Mouse (Mus musculus) kidney, postnatal 0 days (tissue): ENCODE results near the gene Nck1. TPM values are rescaled to one million over a fixed set of nuclear protein-coding genes. Genes with fewer than 3 reads are reported as not detected.

ENCODE experiments used
- ATAC-seq: fragments of 200-750 bp; cut with Nextera tagmentation; replicated peaks from 2 replicates; pipeline ENCODE4 v1.8.0; 2017; ENCODE audit warnings: low read depth, moderate number of reproducible peaks, moderate TSS enrichment, moderate library complexity; ENCODE audit not compliant: low FRiP score
- DNase-seq: peaks from one replicate; pipeline ENCODE4 v3.0.0-alpha.2; 2016; ENCODE audit warnings: low spot score
- H3K27ac ChIP-seq: fragments of 300-500 bp; sonication (generic); 2 replicates; pipeline ENCODE4 v1.5.1; 2014; ENCODE audit warnings: mild to moderate bottlenecking
- H3K27me3 ChIP-seq: fragments of 300-500 bp; sonication (generic); 2 replicates; pipeline ENCODE4 v1.6.1; 2014; ENCODE audit warnings: low read length, mixed read lengths; ENCODE audit not compliant: insufficient read depth
- H3K36me3 ChIP-seq: fragments of 300-500 bp; sonication (generic); 2 replicates; pipeline ENCODE4 v1.6.1; 2014; ENCODE audit warnings: low read length, mixed read lengths; ENCODE audit not compliant: insufficient read depth
- H3K4me1 ChIP-seq: fragments of 300-500 bp; sonication (generic); replicated peaks from 2 replicates; pipeline ENCODE4 v1.6.1; 2014; ENCODE audit warnings: antibody characterized with exemption, low read length, mixed read lengths; ENCODE audit not compliant: insufficient read depth
- H3K4me2 ChIP-seq: fragments of 300-500 bp; sonication (generic); 2 replicates; pipeline ENCODE4 v1.6.1; 2014; ENCODE audit warnings: mild to moderate bottlenecking, low read length, moderate library complexity, mixed read lengths
- H3K4me3 ChIP-seq: fragments of 300-500 bp; sonication (generic); replicated peaks from 2 replicates; pipeline ENCODE4 v1.5.1; 2014; ENCODE audit warnings: low read depth, low read length
- H3K9ac ChIP-seq: fragments of 300-500 bp; sonication (generic); 2 replicates; pipeline ENCODE4 v1.6.1; 2014; ENCODE audit warnings: low read depth, low read length
- H3K9me3 ChIP-seq: fragments of 300-500 bp; sonication (generic); replicated peaks from 2 replicates; pipeline ENCODE4 v1.6.1; 2016; ENCODE audit warnings: low read length, inconsistent platforms, mixed read lengths
- CTCF ChIP-seq: IDR thresholded peaks from 2 replicates; pipeline ENCODE4 v1.5.1; 2016; ENCODE audit warnings: antibody characterized with exemption, low read depth, mild to moderate bottlenecking, moderate library complexity
- WGBS: fragments of 180-500 bp; shearing (Covaris S2); extraction: QIAGEN DNeasy Blood & Tissue Kit; methylation state at CpG from one replicate; pipeline ENCODE4 v1.1.7; 2014; 5-methylcytosine and 5-hydroxymethylcytosine counted together
- polyA plus RNA-seq: library from polyadenylated mRNA; unstranded; fragments of >200 nt; fragmentation: Nextera tagmentation; extraction: Ambion mirVana; gene quantifications from 2 replicates; pipeline ENCODE4 v1.2.1, GENCODE M21; 2015

Gene Nck1
- polyA plus RNA-seq, 1 experiment from 2014 or later, result 75.8 TPM

GRCm38 (mm10) chr9:100468151-100468550, 77.8 kb downstream of the Nck1 start:
- TF ChIP-seq CTCF, result no peak
- Histone ChIP-seq H3K9me3 (no peaks in the 10 kb centered on the region), H3K9ac (no peak overlapping the region), H3K36me3 (0 out of 2 replicates have a peak, but pooled peaks cover 5% of the 10 kb centered on the region), H3K4me3 (no peak overlapping the region), H3K27me3 (no peaks in the 10 kb centered on the region), H3K4me2 (no peak overlapping the region), H3K27ac (no peak overlapping the region), H3K4me1 (no peaks in the 10 kb centered on the region)
- ATAC-seq (no peak), DNase-seq (no peak)
- WGBS, result 97% methylated on average over 8 of the region's 8 CpGs

GRCm38 (mm10) chr9:100467653-100468052, 78.3 kb downstream of the Nck1 start:
- DNase-seq, result no peak
- H3K4me3 ChIP-seq, result no peak overlapping the region

GRCm38 (mm10) chr9:100466743-100467142, 79.2 kb downstream of the Nck1 start:
- DNase-seq, result no peak
- WGBS, result 70% methylated on average over 3 of the region's 3 CpGs

More at GRCm38 (mm10) chr9:100467653-100468052, 78.3 kb downstream of the Nck1 start:
- Histone ChIP-seq H3K4me1 (no peaks in the 10 kb centered on the region), H3K27me3 (no peaks in the 10 kb centered on the region), H3K9ac (no peak overlapping the region), H3K4me2 (no peak overlapping the region), H3K36me3 (0 out of 2 replicates have a peak, but pooled peaks cover 5% of the 10 kb centered on the region), H3K9me3 (no peaks in the 10 kb centered on the region), H3K27ac (no peak overlapping the region)
- TF ChIP-seq CTCF, result no peak
- no peak for ATAC-seq
- WGBS, result 67% methylated on average over 7 of the region's 7 CpGs

GRCm38 (mm10) chr9:100465988-100466387, 79.9 kb downstream of the Nck1 start:
- H3K36me3 ChIP-seq, result 0 out of 2 replicates have a peak, but pooled peaks cover 5% of the 10 kb centered on the region
- H3K4me2 ChIP-seq, result no peak overlapping the region
- H3K9me3 ChIP-seq, result no peaks in the 10 kb centered on the region
- no peak overlapping the region for H3K4me3 ChIP-seq
- H3K27ac ChIP-seq, result no peak overlapping the region
- no peak for TF ChIP-seq CTCF
- ATAC-seq (no peak), DNase-seq (no peak)
- no peaks in the 10 kb centered on the region for H3K27me3 ChIP-seq
- H3K9ac ChIP-seq, result no peak overlapping the region
- 91% methylated on average over 9 of the region's 9 CpGs for WGBS
- no peaks in the 10 kb centered on the region for H3K4me1 ChIP-seq

More at GRCm38 (mm10) chr9:100466743-100467142, 79.2 kb downstream of the Nck1 start:
- Histone ChIP-seq H3K27me3 (no peaks in the 10 kb centered on the region), H3K4me3 (no peak overlapping the region), H3K9ac (no peak overlapping the region), H3K9me3 (no peaks in the 10 kb centered on the region), H3K4me2 (no peak overlapping the region), H3K4me1 (no peaks in the 10 kb centered on the region), H3K27ac (no peak overlapping the region), H3K36me3 (0 out of 2 replicates have a peak, but pooled peaks cover 5% of the 10 kb centered on the region)
- no peak for TF ChIP-seq CTCF
- no peak for ATAC-seq

GRCm38 (mm10) chr9:100465380-100465779, 80.6 kb downstream of the Nck1 start:
- TF ChIP-seq CTCF, result no peak
- Histone ChIP-seq H3K4me3 (no peak overlapping the region), H3K9ac (no peak overlapping the region), H3K4me1 (no peaks in the 10 kb centered on the region), H3K9me3 (no peaks in the 10 kb centered on the region), H3K27ac (no peak overlapping the region), H3K36me3 (0 out of 2 replicates have a peak, but pooled peaks cover 5% of the 10 kb centered on the region), H3K27me3 (no peaks in the 10 kb centered on the region), H3K4me2 (no peak overlapping the region)
- ATAC-seq (no peak), DNase-seq (no peak)
- 75% methylated on average over 5 of the region's 5 CpGs for WGBS

GRCm38 (mm10) chr9:100463771-100464170, 82.2 kb downstream of the Nck1 start:
- no peak for DNase-seq

GRCm38 (mm10) chr9:100462098-100462497, 83.8 kb downstream of the Nck1 start:
- no peaks in the 10 kb centered on the region for H3K27me3 ChIP-seq
- no peak overlapping the region for H3K4me2 ChIP-seq
- H3K9ac ChIP-seq, result no peak overlapping the region
- H3K4me3 ChIP-seq, result no peak overlapping the region
- no peaks in the 10 kb centered on the region for H3K4me1 ChIP-seq
- H3K27ac ChIP-seq, result no peak overlapping the region
- no peak for TF ChIP-seq CTCF
- no peak for ATAC-seq
- DNase-seq, result no peak
- H3K9me3 ChIP-seq, result no peaks in the 10 kb centered on the region
- 85% methylated on average over 4 of the region's 4 CpGs for WGBS
- H3K36me3 ChIP-seq, result 0 out of 2 replicates have a peak, but pooled peaks cover 5% of the 10 kb centered on the region

More at GRCm38 (mm10) chr9:100463771-100464170, 82.2 kb downstream of the Nck1 start:
- no peak for ATAC-seq
- no peaks in the 10 kb centered on the region for H3K9me3 ChIP-seq
- H3K36me3 ChIP-seq, result 0 out of 2 replicates have a peak, but pooled peaks cover 5% of the 10 kb centered on the region
- no peak overlapping the region for H3K4me3 ChIP-seq
- no peak overlapping the region for H3K27ac ChIP-seq
- no peak for TF ChIP-seq CTCF
- H3K9ac ChIP-seq, result no peak overlapping the region
- H3K27me3 ChIP-seq, result no peaks in the 10 kb centered on the region
- no peak overlapping the region for H3K4me2 ChIP-seq
- WGBS, result 73% methylated on average over 2 of the region's 2 CpGs
- H3K4me1 ChIP-seq, result no peaks in the 10 kb centered on the region
